Mouse (Mus musculus) spleen, embryonic (tissue): ENCODE measurements at regions not wholly inside any gene's neighbourhood (a gene's known extent, or its start where the extent isn't known, plus 50 kb on each side); places are given as distances from the start of the nearest gene placed in this dataset.

ENCODE experiments used
- CTCF ChIA-PET: fragments of 350-600 bp; sonication (Branson Sonifier 250); formaldehyde crosslinking; loops from one replicate; lab custom pipeline; 2022; lab: Charles Lee

- CTCF ChIA-PET = no interaction called here
These were observed 169.9 kb upstream of the Il12b start for GRCm38 (mm10) chr11:44229996-44230395.

- CTCF ChIA-PET = no interaction called here
These were observed 164.4 kb upstream of the Il12b start for GRCm38 (mm10) chr11:44235456-44235855.

- CTCF ChIA-PET = no interaction called here
These were observed 161.8 kb upstream of the Il12b start for GRCm38 (mm10) chr11:44238051-44238450.

GRCm38 (mm10) chr11:44238598-44238997, 161.3 kb upstream of the Il12b start:
- CTCF ChIA-PET = interaction anchor here (0.6 kb wide), 1 partner anchor 9 kb away, joined by 6 read pairs; no protein-coding TSS in a partner anchor

- CTCF ChIA-PET = no interaction called here
These were observed 156.7 kb upstream of the Il12b start for GRCm38 (mm10) chr11:44243184-44243583.

GRCm38 (mm10) chr11:44251821-44252220, 148.0 kb upstream of the Il12b start:
- CTCF ChIA-PET = no interaction called here

GRCm38 (mm10) chr11:44260376-44261111, 139.3 kb upstream of the Il12b start:
- CTCF ChIA-PET = no interaction called here

GRCm38 (mm10) chr11:44261657-44262056, 138.2 kb upstream of the Il12b start:
- CTCF ChIA-PET = no interaction called here

GRCm38 (mm10) chr11:44262571-44262970, 137.3 kb upstream of the Il12b start:
- CTCF ChIA-PET = no interaction called here

- CTCF ChIA-PET = no interaction called here
These were observed 127.6 kb upstream of the Il12b start for GRCm38 (mm10) chr11:44272268-44272667.

- CTCF ChIA-PET = no interaction called here
These were observed 121.2 kb upstream of the Il12b start for GRCm38 (mm10) chr11:44278521-44279208.

- CTCF ChIA-PET = interaction anchor here (0.6 kb wide), 1 partner anchor 1210 kb away, joined by 7 read pairs; no protein-coding TSS in a partner anchor
These were observed 113.9 kb upstream of the Il12b start for GRCm38 (mm10) chr11:44285961-44286360.

- CTCF ChIA-PET = no interaction called here
These were observed 111.0 kb upstream of the Il12b start for GRCm38 (mm10) chr11:44288825-44289224.

- CTCF ChIA-PET = no interaction called here
These were observed 96.1 kb upstream of the Il12b start for GRCm38 (mm10) chr11:44303786-44304185.

GRCm38 (mm10) chr11:44316061-44316460, 83.8 kb upstream of the Il12b start:
- CTCF ChIA-PET = no interaction called here

- CTCF ChIA-PET = no interaction called here
These were observed 80.7 kb upstream of the Il12b start for GRCm38 (mm10) chr11:44319136-44319535.

- CTCF ChIA-PET = no interaction called here
These were observed 76.5 kb upstream of the Il12b start for GRCm38 (mm10) chr11:44323314-44323713.

GRCm38 (mm10) chr11:44325066-44325465, 74.8 kb upstream of the Il12b start:
- CTCF ChIA-PET = no interaction called here

- CTCF ChIA-PET = no interaction called here
These were observed 74.3 kb upstream of the Il12b start for GRCm38 (mm10) chr11:44325525-44325924.

GRCm38 (mm10) chr11:44329503-44329902, 70.4 kb upstream of the Il12b start:
- CTCF ChIA-PET = interaction anchor here (0.6 kb wide), 1 partner anchor 542 kb away, joined by 4 read pairs; no protein-coding TSS in a partner anchor

GRCm38 (mm10) chr11:44330438-44330837, 69.4 kb upstream of the Il12b start:
- CTCF ChIA-PET = interaction anchor here (0.6 to 0.7 kb wide), 2 partner anchors 28 to 243 kb away, joined by 3 read pairs; no protein-coding TSS in a partner anchor
